Mouse (Mus musculus): Measurements from ENCODE around the gene Trim50.
"Not testable (repeated sequence)": the region's sequence is repeated elsewhere in the genome, so short reads cannot be mapped to it uniquely, and the experiment has no call there.

The Trim50 gene

DNA sequence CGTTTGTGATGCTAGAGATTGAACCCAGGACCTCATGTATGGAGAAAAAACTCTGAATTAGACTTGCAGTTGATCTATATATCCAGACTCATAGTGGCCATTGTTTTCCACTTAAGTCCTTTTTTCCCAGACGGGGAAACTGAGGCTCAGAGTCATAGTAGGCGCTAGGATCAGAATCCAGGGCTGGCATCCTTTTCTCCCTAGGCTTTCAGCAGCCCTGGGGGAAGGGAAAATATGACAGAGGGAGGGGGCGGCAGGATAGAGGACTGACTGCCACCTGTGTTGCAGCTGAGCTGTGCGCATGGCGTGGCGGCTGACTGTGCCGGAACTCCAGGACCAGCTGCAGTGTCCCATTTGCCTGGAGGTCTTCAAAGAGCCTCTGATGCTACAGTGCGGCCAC, at the start of gene Trim50:
Gene Trim50, plus strand, starts transcription at position 301 of the 400 bp plus-strand sequence.
- no peak for DNase-seq (ENCODE audit: low spot score in 2 of 2)

DNA sequence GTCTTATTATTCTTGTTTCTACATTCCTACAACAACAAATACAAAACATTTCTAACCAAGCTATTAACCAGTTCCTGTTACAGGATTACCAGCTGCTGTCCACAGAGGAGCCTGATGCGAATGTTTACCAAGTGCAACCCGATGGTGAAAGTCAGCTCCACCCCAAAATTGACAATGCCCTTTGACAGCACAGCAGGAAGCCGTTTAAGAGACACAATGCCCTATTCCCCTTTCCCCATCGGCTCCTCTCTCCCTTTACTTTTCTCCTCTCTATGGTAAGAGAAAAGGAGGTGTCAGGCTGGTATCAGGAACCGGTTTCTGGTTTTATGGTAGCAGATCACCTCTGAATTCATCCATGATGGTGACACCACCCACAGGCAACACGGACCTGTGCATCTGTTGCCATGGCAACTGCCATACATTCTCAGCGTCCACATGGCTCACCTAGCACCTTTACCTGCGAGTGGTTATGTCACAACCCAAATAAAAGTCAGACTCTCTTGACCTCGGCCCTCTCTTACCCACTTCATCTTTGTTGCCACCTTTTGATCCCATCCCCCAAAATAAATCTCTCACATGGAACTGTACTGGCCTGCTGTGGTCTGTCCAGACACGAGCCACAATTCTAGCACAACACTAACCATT, 46.7 kb upstream of the Trim50 start:
- no peak for DNase-seq (ENCODE audit: low spot score in 2 of 2)

DNA sequence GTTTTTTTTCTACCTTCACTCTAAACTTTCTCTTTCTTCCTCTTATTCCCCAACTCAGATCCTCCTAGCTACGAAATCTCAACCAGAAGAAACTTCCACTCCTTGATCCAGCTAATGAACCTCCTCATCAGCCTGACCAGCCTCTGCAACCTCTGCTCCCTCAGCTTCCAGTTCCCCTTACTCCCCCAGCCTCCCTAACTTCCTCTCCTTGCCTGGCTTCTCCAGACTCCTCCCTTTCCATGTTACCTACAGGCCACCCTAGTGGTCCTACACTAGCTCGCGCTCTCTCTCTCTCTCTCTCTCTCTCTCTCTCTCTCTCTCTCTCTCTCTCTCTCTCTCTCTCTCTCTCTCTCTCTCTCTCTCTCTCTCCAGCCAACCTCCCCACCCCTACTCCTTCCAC, 36.9 kb upstream of the Trim50 start:
- DNase-seq (ENCODE audit: low spot score in 2 of 2) = no peak

DNA sequence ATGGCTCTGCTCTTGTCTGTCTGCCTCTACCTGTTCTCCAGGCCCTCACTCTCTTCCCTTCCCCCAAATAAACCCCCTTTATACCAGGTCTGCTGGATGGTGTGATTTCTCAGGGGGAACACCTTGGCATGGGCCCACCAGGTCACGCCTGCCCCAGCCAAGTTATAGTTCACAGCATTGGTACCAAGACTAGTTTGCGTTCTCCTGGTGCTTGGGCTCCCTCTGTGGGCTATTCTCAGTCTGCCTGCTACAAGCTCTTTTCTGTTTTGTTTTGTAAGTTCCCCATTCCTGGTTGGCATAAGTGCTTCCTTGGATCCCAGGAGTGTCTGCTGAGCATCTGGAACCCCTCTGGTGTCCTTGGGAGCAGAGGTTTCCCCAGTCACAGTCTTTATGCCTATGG, 33.2 kb upstream of the Trim50 start:
- DNase-seq (ENCODE audit: low spot score in 2 of 2) = no peak

DNA sequence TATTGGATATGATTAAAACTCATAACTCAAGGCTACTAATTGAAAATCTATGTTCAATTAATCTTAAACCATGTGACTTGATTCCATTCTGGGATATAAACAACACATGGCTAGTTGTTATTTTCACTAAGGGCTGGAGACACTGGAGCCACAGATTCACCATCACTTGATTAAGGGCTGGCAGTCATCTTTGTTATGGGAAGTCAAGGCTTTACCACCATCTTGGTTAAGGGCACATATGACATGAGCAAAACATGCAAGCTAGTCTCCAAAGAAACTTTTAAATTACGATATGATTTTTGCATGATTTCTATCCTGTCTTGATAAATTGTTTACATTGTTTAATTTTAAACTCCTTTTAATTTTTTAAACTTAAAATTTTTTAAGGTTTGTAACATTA, 30.9 kb upstream of the Trim50 start:
- no peak for DNase-seq (ENCODE audit: low spot score in 2 of 2)

DNA sequence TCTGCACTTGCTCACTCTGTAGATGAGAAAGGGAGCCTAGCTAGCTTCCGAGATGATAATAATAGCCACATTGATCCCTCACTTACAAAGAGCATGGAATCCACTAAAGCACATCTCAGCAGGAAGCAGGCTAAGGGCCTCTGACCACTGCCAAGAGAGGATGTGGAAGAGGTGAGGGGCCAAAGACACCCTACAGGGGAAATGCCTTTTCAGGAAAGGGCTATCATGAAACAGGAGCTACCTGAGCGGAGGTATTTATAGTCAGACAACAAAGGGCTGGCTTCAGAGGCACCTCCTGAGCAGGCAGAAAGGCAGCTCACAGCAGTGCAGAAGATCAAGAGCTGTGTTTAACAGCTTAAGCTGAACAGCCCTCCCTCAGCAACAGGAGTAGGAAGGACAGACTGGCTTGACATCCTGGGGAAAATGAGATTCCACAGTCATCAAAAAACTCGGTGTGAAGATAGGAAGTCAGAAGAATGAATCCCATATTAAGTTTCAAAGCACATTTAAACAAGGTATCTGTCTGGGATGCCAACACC, 26.9 kb upstream of the Trim50 start:
- DNase-seq (ENCODE audit: low spot score in 2 of 2) = no peak

DNA sequence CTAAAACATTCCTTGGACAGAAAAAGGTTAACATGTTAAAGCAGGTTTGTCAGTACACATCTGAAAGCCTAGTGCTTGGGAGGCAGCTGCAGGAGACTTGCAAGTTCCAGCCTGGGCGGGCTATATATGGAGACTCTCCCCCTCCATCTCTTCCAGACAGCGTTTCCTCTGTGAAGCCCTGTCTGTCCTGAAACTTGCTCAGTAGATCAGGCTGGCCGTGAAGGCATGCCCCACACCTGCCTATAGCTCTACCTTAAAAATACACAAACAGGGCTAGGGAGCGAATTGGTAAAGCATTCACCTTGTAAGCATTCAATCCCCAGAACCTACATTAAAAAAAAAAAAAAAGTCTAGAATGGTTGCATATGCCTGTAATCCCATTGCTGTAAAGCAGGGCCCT, 23.6 kb upstream of the Trim50 start:
- no peak for DNase-seq (ENCODE audit: low spot score in 2 of 2)

DNA sequence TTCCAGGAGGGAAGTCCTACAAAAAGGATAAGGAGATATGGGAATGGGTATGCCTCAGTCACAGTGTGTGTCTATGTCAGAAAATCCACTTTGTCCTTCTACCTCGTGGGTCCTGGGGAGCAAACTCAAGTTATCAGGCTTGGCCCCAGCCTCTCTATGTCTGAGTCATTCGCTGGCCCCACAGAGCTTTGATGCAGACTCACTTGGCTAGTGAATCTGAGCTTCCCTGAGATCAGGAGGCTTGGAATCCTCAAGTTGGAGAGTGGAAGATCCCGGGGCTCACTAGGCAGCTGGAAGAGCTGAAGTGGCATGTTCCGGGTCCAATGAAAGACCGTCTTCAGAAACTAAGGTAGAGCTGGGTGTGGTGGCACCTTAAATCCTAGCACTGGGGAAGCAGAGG, 22.9 kb upstream of the Trim50 start:
- no peak for DNase-seq (ENCODE audit: low spot score in 2 of 2)

DNA sequence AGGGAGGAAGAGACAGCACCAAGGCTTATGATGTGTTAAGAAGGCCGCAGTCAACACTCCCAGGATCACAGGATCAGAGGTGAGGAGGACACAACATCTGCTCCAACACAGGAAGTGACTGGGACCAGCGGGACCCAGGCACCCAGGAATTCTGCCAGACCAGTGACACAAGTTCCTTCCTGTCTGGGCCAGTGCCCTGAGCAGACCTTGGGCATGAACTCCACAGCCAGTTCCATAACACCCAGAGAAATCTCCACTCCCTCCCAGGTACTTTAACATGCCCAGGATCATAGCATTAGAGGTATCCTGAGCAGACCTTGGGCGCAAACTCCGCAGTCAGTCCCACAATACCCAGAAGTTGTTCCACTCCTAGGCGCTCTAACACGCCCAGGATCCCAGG, 21.9 kb upstream of the Trim50 start:
- no peak for DNase-seq (ENCODE audit: low spot score in 2 of 2)

DNA sequence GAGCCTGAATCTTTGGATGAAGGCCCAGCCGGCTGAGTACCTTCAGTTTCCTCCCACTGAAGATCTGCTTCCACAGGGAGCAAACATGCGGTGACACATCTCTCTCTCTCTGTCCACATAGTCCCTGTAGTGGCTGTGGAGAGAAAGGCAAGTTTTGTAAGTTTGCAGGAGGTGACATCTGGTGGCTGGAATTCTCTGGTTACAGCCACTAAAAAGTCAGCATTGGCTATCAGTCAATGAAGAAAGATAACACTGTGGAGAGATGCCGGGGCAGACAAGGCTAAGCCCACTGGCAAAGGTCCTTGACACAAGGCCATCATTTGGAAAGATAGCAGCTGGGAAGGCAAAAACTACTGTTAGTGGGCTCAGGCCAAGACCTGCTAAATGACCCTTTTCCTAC, 15.5 kb upstream of the Trim50 start:
- DNase-seq (ENCODE audit: low spot score in 2 of 2) = no peak

DNA sequence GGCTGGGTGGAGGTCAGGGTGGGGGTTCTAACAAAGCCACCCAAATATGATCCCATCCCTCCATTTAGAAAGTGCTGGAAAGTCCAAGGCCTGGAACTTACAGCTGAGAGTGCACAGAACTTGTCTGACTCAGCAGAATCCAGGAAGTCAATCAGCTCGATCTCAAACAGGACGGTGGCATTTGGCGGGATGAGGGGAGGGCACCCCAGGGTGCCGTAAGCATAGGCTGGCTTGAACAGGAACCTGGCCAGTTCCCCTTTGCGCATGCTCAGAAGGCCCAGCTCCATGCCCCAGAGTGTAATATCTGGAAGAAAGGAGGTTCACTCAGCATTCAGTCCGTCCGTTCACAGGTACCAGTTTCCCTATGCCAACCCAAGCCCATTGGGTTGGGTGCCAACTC, 7.1 kb upstream of the Trim50 start:
- no peak for DNase-seq (ENCODE audit: low spot score in 2 of 2)

DNA sequence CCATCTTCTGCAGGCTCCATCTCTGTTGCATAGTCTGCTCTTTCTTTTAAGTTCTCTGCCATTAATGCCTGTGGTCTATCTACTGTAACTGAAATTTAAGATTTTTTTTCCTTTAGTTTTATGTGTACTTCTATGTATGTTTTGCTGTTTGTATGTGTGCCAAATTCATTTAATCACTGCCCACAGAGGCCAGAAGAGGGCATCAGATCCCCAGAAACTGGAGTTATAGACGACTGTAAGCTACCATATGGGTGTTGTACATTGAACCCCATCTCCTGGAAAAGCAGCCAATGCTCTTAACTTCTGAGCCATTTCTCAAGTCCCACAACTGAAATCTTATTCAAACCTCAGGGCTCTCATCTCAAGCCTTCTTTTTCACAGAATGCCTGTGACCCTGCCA, 6.7 kb upstream of the Trim50 start:
- DNase-seq (ENCODE audit: low spot score in 2 of 2) = no peak

DNA sequence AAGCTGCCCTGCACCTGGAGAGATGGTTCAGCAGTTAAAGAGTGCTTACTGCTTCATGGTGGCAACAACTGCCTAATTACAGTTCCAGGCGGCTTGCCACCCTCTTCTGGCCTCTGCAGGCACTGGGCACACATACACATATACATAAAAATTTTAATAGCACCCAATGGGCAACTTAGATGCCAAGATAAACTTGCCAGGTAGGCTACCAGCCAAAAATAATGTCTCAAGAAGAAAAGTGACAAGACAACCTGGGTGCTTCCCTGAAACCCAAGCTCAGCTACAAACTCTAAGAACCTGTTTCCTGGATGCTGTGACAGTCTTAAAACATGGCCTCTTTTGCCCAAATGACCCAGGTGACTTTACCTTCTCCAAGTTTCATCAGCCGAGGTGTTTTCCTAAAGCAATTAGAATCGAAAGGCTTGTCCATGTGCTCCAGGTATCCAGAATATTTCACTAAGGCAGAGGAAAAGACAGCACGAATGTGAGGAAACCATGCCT, 5.5 kb upstream of the Trim50 start:
- no peak for DNase-seq (ENCODE audit: low spot score in 2 of 2)

DNA sequence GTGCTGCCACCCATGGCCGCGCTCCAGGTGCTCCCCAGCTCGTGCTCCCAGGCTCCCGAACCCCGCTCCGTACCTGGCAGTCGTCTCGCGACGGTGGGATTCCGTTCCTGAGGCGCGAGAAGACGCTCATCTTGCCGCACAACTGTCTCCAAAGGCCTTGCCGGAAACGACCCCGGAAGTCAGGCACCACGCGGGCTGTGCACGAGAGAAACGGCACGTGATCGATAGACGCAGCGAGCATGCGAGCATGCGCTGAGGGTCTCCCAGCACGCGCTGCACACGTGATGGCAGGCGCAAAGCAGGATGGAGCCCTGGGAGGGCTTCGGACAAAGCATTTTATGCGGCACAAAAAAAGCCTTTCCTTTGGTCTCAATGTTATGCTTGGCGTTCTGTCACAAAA, 3.2 kb upstream of the Trim50 start, which contains the start of gene Fkbp6:
Gene Fkbp6, minus strand, starts transcription at position 183 of the 400 bp plus-strand sequence.
- no peak for DNase-seq (ENCODE audit: low spot score in 2 of 2)

DNA sequence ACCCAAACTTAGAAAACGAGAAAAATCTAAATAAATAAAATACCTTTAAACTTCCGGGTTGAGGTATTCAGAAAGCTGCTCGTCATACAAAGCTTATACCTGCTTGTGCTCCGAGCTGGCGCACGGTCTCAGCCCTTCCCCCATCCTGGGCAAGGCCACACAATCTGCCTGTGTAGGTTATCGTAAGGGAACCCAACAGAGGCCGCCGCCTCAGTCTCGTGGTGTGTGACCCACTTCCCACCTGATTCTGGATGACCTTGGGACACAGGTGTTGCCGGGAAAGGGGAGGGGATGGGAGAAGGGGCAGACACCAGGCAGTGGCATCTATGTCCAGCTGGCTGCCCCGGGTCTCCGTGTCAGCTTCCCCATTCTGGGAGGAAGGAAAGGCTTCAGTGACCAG, 1.5 kb upstream of the Trim50 start:
- DNase-seq (ENCODE audit: low spot score in 2 of 2) = no peak

DNA sequence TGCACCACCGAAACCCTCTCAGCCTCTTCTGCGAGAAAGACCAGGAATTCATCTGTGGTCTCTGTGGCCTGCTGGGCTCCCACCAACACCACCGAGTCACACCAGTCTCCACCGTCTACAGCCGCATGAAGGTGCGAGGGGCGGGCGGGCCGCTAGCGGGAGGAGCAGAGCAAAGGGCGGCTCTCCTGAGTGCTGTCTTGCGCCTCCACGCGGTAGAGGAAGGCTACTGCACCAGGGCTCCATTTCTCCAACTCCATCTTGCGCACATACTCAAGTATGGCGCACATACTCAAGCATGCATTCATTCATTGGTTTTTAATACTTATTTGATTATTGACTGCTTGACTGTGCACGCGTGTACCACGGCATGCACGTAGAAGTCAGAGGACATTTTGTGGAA, 469 bp downstream of the Trim50 start:
- DNase-seq (ENCODE audit: low spot score in 2 of 2) = no peak

DNA sequence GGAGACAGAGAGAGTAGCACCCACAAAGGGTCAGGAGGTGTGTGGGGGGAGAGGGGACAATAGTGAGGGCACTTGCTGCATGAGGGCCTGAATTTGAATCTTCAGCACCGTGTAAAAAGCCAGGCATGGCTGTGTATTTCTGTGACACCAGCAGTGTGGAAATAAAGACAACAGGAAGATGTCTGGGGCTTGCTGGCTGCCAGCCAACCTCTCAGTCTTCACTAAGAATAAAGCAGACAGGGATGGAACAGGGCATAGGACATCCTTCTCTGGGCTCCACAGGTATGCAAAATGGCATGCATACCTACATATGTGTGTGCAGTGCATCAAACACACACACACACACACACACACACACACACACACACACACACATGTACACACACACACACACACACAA, 3.0 kb downstream of the Trim50 start:
- no peak for DNase-seq (ENCODE audit: low spot score in 2 of 2)

DNA sequence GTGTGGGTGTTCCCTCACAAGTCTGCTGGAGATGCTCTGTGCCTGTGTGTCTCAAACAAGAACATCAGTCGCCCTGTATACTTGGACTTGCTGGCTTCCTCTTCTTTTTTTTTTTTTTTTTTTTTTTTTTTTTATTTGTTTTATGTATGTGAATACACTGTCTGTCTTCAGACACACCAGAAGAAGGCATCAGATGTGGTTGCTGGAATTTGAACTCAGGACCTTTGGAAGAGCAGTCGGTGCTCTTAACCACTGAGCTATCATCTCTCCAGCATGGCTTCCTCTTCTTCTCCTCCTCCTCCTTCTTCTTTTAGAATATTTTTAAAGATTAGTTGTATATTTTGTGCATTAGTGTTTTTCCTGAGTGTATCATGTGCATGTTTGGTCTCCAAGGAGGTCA, 4.5 kb downstream of the Trim50 start:
- no peak for DNase-seq (ENCODE audit: low spot score in 2 of 2)

DNA sequence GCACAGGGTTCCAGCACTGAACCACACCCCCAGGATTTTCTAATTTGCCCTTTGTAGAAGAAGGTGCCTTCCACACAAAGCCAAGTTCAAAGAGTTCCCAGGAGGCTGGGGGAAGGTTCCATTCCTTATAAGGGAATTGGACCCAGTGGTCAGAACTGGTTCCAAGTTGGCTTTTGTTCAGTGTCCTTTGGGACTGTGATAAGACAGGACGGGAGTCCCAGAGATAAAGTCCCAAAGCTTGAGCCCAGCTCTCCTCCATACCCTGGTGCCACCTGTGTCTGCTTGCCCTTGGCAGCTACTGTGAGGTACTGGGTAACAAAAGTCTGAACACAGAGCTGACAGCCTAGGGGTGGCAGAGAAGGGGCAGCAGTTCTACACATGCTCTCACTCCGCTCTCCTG, 6.7 kb downstream of the Trim50 start:
- DNase-seq (ENCODE audit: low spot score in 2 of 2) = no peak

DNA sequence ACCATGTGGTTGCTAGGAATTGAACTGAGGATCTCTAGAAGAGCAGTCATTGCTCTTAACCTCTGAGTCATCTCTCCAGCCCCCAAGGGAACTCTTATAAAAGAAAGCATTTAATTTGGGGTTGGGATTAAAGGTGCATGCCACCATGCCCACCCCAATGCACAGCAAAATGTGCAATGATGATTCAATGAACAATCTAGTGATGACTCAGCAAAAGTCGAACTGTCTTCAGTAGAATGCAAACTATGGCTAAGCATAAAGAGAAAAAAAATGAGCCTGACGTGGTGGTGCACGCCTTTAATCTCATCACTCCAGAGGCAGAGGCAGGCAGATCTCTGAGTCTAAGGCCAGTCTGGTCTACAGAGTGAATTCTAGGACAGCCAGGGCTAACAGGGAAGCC, 9.5 kb downstream of the Trim50 start:
- no peak for DNase-seq (ENCODE audit: low spot score in 2 of 2)

DNA sequence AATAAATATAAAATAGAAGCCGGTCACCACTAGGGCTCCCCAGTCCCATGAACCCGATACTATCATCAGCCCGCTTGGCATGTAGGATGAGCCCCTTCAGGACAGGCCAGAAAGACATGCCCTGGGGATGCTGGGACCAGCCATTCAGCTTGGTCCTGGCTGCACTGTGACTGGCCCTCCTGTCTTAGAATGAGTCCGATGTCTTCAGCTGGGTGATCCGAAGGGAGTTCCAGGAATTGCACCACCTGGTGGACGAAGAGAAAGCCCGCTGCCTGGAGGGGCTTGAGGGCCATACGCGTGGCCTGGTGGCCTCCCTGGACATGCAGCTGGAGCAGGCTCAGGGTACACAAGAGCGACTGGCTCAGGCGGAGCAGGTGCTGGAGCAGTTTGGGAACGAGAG, 10.4 kb downstream of the Trim50 start:
- no peak for DNase-seq (ENCODE audit: low spot score in 2 of 2)

DNA sequence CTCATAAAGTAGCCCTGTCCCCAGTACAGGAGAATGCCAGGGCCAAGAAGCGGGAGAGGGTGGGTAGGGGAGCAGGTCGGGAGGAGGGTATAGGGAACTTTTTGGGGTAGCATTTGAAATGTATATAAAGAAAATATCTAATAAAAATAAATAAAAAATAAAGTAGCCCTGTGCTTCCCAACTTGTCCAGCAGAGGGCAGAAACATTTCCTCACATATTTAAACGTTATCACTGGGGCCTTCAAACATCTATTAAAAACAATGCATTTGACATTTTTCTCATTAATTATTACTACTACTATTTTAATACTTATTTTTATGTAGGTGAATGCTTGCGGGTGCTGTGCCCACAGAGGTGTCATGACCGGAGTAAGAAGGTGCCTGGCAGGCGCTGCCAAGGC, 14.7 kb downstream of the Trim50 start:
- DNase-seq (ENCODE audit: low spot score in 2 of 2) = no peak

DNA sequence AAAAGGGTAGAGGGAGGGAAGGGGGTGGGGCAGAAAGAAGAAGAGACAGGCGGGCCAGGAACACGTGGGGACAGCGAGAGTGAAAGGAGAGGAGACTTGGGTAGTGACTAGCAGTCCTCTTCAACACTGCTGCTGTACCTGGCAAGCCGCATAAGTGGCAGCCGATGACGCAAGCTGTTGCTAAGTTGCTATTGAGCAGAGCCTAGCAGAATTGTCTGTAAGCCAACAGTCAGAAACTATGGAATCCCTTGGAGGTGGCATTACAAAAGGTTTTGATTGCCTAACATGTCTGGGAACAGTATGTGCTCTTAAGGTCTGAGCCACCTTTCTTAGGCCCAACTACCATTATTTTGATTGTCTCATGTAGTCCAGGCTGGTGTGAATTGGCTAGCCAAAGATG, 15.2 kb downstream of the Trim50 start:
- no peak for DNase-seq (ENCODE audit: low spot score in 2 of 2)

DNA sequence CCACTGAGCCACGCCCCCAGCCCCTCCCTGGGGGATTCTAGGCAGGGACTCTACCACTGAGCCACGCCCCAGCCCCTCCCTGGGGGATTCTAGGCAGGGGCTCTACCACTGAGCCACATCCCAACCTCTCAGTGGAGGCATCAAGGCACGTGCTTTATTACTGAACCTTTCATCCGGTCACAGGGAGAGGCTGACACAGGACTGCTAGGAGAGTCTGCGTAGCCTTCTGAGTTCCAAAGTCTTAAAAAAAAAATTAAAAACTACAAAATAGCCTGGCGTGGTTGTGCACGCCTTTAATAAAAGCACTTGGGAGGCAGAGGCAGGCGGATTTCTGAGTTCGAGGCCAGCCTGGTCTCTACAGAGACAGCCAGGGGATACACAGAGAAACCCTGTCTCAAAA, 16.1 kb downstream of the Trim50 start:
- DNase-seq (ENCODE audit: low spot score in 2 of 2) = not testable (repeated sequence)
